ENCODE assay signal across 22 mouse cellular contexts in the genomic region with DNA sequence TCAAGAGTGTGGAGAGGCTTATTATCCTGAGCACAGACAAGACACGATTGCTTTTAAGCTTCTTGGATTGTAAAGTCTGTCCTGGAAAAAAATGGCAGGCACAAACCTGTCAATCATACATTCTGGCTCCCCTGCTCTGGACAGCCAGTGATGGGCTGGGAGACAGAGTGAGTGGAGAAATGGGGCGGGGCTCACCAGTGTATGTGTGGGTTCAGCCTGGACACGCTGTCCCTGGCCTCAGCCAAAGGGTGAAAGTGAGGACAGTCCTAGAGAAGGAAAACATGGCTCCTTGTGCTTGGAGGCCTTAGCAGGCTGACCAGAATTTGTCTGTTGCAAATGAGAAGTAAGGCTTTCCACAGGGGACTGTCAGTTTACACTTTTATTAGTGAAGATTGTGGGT. TPM values are rescaled to one million over a fixed set of nuclear protein-coding genes. Genes with fewer than 3 reads are reported as not detected.
DNase-seq lines count a peak whose midpoint lies in the region; ATAC-seq lines count a peak whose summit lies in the region.
"Had no signal": no experiment of that assay in that cellular context is flagged by ENCODE, and none has a peak within 500 bp of the region (broad histone marks: within the 10 kb centered on the region; RNA-seq: fewer than 3 reads in every experiment).

No protein-coding gene starts in this region.

- no peak for ATAC-seq in midbrain, embryonic 11.5 days (ENCODE audit: low FRiP score)
- ATAC-seq: CD4-positive, CD25-positive, alpha-beta regulatory T cell, adult 4 months; forebrain, embryonic 16.5 days; hindbrain, embryonic 16.5 days had no signal

- intact Hi-C loops in heart, postnatal 36 days (cut with DNase I), result no loop called here

- H3K4me2 ChIP-seq in midbrain, embryonic 11.5 days, result no peak overlapping the region
- H3K4me2 ChIP-seq: embryonic facial prominence, embryonic 13.5 days; forebrain, embryonic 12.5 days; heart, embryonic 12.5 days; hindbrain, embryonic 12.5 days had no signal

- H3K27me3 ChIP-seq in midbrain, embryonic 11.5 days (ENCODE audit: control insufficient read depth, insufficient read depth, low read length), result no peaks in the 10 kb centered on the region
- H3K27me3 ChIP-seq in midbrain, embryonic 10.5 days (ENCODE audit: low read depth, poor library complexity, severe bottlenecking), result no peaks in the 10 kb centered on the region
- H3K27me3 ChIP-seq: embryonic facial prominence, embryonic 13.5 days; forebrain, embryonic 12.5 days; heart, embryonic 12.5 days; hindbrain, embryonic 12.5 days had no signal

- 89% methylated on average over 3 of the region's 3 CpGs for WGBS in midbrain, embryonic 11.5 days
- WGBS in midbrain, embryonic 10.5 days, result 85% methylated on average over 3 of the region's 3 CpGs

- no peak overlapping the region for H3K4me3 ChIP-seq in midbrain, embryonic 11.5 days (ENCODE audit: low read depth, low read length)
- no peak overlapping the region for H3K4me3 ChIP-seq in midbrain, embryonic 10.5 days
- H3K4me3 ChIP-seq: embryonic facial prominence, embryonic 13.5 days; forebrain, embryonic 12.5 days; heart, embryonic 12.5 days; hindbrain, embryonic 12.5 days had no signal

- H3K27ac ChIP-seq in midbrain, embryonic 11.5 days (ENCODE audit: low read depth, low read length), result no peak overlapping the region
- H3K27ac ChIP-seq in midbrain, embryonic 10.5 days (replicated peaks), result no peak overlapping the region
- H3K27ac ChIP-seq: embryonic facial prominence, embryonic 13.5 days; forebrain, embryonic 12.5 days; hindbrain, embryonic 12.5 days had no signal

- H3K36me3 ChIP-seq in midbrain, embryonic 11.5 days (ENCODE audit: control insufficient read depth, insufficient read depth, low read length), result no peaks in the 10 kb centered on the region
- peaks cover 58% of the 10 kb centered on the region for H3K36me3 ChIP-seq in midbrain, embryonic 10.5 days

- DNase-seq in heart, adult 11 months, result peak; percentile 86
- no peak for DNase-seq in heart, postnatal 36 days
- DNase-seq in midbrain, embryonic 11.5 days (ENCODE audit: low spot score, missing footprints), result peak; percentile 17
- no peak for DNase-seq in midbrain, embryonic 10.5 days (ENCODE audit: low spot score)
- DNase-seq in lung, postnatal 14 days, result peak; percentile 7
- no peak for DNase-seq in left cerebral cortex, adult 11 months (ENCODE audit: low spot score)
- DNase-seq in cerebellum, adult 18-20 months, result no peak
- DNase-seq: adrenal gland, postnatal 14 days; B cell, adult 2 months; cerebellum, adult 11-12 months; cerebellum, adult 9-11 months; cerebellum, postnatal 36 days; gastrocnemius, postnatal 10 days; heart, postnatal 4 days had no signal

- H3K9ac ChIP-seq in midbrain, embryonic 11.5 days (ENCODE audit: low read length), result no peak overlapping the region
- H3K9ac ChIP-seq: embryonic facial prominence, embryonic 13.5 days; forebrain, embryonic 12.5 days; heart, embryonic 12.5 days; hindbrain, embryonic 12.5 days had no signal

- H3K4me1 ChIP-seq in midbrain, embryonic 11.5 days (ENCODE audit: control insufficient read depth, insufficient read depth, low read length), result no peaks in the 10 kb centered on the region
- H3K4me1 ChIP-seq in midbrain, embryonic 10.5 days, result no peaks in the 10 kb centered on the region
- H3K4me1 ChIP-seq: embryonic facial prominence, embryonic 13.5 days; forebrain, embryonic 12.5 days; hindbrain, embryonic 12.5 days had no signal

- no peaks in the 10 kb centered on the region for H3K9me3 ChIP-seq in midbrain, embryonic 11.5 days (ENCODE audit: control insufficient read depth, low read length)
- H3K9me3 ChIP-seq in midbrain, embryonic 10.5 days (replicated peaks), result no peaks in the 10 kb centered on the region
- H3K9me3 ChIP-seq: embryonic facial prominence, embryonic 13.5 days; forebrain, embryonic 12.5 days; G1E; heart, embryonic 12.5 days; hindbrain, embryonic 12.5 days had no signal

RNA-seq across cellular contexts. Expression of gene Pphln1, which starts 50.7 kb away (rescaled TPM):
- 10 to 100 TPM; 19.8 to 20.7 TPM for total RNA-seq in heart, postnatal 36 days (2021)
- 62.5 and 66.3 TPM in 2 replicates for polyA plus RNA-seq in midbrain, embryonic 11.5 days (2014; fragmentation: Nextera tagmentation; extraction: Ambion mirVana)
- polyA plus RNA-seq in midbrain, embryonic 10.5 days (2016; fragmentation: Nextera tagmentation; extraction: Ambion mirVana), result 96.8 and 103 TPM in 2 replicates

RNA-seq across cellular contexts. Expression of gene Zcrb1, which starts 50.7 kb away (rescaled TPM):
- total RNA-seq in heart, postnatal 36 days (2021), result 100 to 1,000 TPM in 1 of 2 experiments, 10 to 100 TPM in 1; 92.2 to 100 TPM
- 163 and 179 TPM in 2 replicates for polyA plus RNA-seq in midbrain, embryonic 11.5 days (2014; fragmentation: Nextera tagmentation; extraction: Ambion mirVana)
- polyA plus RNA-seq in midbrain, embryonic 10.5 days (2016; fragmentation: Nextera tagmentation; extraction: Ambion mirVana), result 156 and 163 TPM in 2 replicates

Comparison
In these comparisons a context has a peak if more than half of its experiments do, and no peak if none do; other contexts are left out.
1. DNase-seq: peak in heart, adult 11 months (single experiment), midbrain, embryonic 11.5 days (single experiment) and lung, postnatal 14 days (single experiment); none in heart, postnatal 36 days (0 of 2), midbrain, embryonic 10.5 days (single experiment), left cerebral cortex, adult 11 months (single experiment) and cerebellum, adult 18-20 months (0 of 2).